Mouse (Mus musculus): ENCODE measurements at regions not wholly inside any gene's neighbourhood (a gene's known extent, or its start where the extent isn't known, plus 50 kb on each side); places are given as distances from the start of the nearest gene placed in this dataset.
A peak's percentile ranks its signal among the peaks of the same experiment; 100 is the strongest.

DNA sequence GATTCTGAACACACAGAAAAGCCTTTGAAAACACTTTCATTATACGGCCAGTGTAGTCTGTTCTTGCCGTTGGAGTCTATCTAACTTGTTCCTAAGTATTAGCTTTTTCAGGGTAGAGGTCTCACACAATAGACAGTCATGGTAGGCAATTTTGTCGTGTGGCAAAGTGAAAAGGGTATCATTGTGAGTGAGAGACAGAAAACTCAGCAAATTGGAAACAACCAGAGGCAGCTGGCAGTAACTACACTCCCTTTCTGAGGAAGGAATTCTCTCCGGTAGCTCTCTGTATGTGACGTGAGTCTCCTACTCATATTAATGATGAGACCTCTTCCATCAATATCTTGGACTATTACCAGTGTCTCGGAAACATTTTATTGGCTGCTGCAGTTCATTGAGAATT is 413.8 kb upstream of the Hnrnpa3 start:
- no peak for DNase-seq

GRCm38 (mm10) chr2:75245662-75246061 is 413.4 kb upstream of the Hnrnpa3 start:
- DNase-seq = no peak

GRCm38 (mm10) chr2:75246082-75246743 is 412.8 kb upstream of the Hnrnpa3 start:
- no peak for DNase-seq

- no peak for DNase-seq
These were observed 410.8 kb upstream of the Hnrnpa3 start for GRCm38 (mm10) chr2:75248251-75248650.

GRCm38 (mm10) chr2:75250507-75250906 is 408.6 kb upstream of the Hnrnpa3 start:
- no peak for DNase-seq

GRCm38 (mm10) chr2:75252829-75253228 is 406.2 kb upstream of the Hnrnpa3 start:
- no peak for DNase-seq

DNA sequence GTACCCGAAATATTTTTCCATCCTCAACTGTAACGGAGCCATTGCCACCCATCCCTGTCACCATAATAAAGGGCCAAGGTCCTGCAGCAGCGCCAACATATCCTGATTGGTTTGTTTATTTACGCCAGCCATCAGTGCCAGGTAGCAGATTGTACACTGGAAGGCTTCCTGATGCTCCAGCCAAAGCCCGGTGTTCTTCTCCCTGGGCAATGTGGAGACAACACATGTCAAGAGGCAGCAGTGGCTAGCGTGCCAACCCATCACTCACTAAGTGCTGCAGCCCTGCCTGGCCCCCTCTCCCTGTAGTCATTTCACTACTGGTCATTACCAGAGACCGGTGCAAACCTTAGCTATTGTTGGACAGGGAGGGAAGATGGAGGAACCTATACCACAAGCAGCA is 393.8 kb upstream of the Hnrnpa3 start:
- DNase-seq = no peak

DNA sequence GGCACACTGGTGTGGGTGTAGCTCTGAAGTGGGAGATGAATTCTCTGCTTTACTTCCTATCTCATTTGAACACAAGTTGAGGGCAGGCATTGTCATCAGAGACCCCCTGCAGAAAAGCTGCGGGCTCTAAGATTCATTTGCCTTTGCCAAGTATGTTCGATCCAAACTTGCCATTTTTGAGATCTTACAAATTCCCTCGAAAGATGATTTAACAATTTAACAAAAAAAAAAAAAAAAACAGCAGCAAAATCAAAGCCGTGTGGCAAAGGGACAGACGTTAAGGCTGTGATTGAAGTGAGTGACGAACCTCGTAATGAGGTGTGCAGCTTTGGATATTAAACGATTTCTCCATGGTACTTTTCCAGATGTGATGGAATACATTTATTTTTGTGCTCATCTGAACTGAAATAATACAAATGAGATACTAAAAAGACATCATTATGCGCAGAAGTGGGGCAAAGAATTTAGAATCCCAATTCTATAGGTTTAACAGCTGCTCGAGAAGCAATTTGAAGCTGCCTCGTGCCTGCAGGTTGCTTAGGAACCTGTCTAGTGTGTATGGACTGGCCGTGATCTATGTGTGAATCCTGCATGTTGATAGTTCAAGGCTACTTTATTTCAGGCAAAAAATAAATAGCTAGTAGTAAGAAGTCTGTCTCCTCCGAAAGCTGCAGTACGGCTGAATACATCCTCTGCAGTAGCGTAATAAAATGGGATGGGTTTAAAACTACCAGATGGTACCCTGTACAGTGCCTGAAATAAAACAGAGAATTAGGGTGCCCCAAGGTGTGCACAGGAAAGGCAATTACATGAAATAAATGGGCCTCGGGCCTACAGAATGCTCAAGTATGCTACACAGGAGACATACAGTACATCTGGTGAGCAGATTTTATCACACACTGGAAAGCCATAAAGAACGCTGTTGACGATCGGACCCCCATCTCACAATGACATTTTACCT is 393.0 kb upstream of the Hnrnpa3 start:
- DNase-seq = no peak

DNA sequence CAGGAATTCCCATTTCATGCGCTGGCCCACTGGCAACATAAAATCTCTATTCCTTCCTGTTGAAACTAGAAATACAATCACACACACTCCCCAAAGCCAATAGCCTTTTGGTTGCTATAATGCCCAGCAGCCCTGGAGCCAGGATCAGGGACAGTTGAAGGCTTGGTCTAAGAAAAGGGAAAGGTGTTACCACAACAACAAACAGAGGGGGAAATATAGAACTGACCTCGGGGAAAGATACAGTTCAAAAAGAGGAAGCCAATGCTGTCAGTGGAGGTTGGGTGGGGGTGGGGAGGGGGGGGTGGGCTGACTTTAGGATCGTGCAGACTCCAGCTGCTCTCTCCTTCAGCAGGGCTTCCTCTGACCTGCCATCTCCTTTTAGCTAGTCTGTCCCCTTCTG is 391.1 kb upstream of the Hnrnpa3 start:
- DNase-seq = no peak

DNA sequence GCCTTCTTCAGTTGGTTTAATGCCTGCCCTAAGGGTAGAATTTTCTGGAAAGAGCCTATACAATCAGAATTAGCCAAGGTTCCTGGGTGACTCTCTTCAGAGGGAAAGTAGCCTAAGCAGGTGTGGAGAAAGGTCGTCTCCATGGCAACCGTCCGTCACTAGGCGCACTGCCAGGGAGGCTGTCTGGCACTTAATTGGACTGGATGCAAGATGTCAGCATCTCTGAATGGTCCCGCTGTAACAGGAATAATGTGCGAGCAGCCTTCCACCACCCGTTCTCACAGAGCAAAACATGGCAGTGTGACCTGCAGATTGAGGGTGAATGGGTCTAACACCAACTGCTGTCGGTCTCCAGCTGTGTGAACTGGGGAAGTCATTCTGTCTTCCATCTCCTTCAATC is 389.6 kb upstream of the Hnrnpa3 start:
- peak; percentile 30 for DNase-seq

- DNase-seq = no peak
These were observed 388.9 kb upstream of the Hnrnpa3 start for GRCm38 (mm10) chr2:75270115-75270514.

- DNase-seq = no peak
These were observed 371.2 kb upstream of the Hnrnpa3 start for GRCm38 (mm10) chr2:75287900-75288299.

GRCm38 (mm10) chr2:75291674-75292073 is 367.4 kb upstream of the Hnrnpa3 start:
- DNase-seq = no peak

GRCm38 (mm10) chr2:75306821-75307220 is 352.2 kb upstream of the Hnrnpa3 start:
- no peak for DNase-seq

- no peak for DNase-seq
These were observed 347.9 kb upstream of the Hnrnpa3 start for GRCm38 (mm10) chr2:75311191-75311590.

GRCm38 (mm10) chr2:75312246-75312645 is 346.8 kb upstream of the Hnrnpa3 start:
- DNase-seq = peak; percentile 27

DNA sequence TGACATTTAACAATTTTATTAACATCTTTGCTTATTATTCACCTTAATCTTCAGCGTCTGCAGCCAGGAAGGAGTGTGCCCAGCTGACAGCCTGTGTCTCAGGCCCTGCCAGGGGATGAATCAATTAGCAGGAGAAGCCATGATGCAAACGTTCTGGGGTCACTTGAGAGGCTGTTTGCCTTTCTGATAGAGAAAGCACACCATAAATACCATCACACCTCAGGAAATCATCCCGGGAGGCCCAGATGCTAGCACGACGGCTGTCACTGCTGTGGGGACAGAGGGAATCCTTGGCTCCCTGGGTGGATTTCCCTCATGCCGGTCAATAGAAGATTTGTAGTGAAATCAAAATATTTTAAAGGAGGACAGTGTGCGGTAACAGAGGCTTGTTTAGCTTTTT is 343.7 kb upstream of the Hnrnpa3 start:
- no peak for DNase-seq

- DNase-seq = no peak
These were observed 340.9 kb upstream of the Hnrnpa3 start for GRCm38 (mm10) chr2:75318190-75318589.

GRCm38 (mm10) chr2:75324146-75324749 is 334.8 kb upstream of the Hnrnpa3 start:
- no peak for DNase-seq

DNA sequence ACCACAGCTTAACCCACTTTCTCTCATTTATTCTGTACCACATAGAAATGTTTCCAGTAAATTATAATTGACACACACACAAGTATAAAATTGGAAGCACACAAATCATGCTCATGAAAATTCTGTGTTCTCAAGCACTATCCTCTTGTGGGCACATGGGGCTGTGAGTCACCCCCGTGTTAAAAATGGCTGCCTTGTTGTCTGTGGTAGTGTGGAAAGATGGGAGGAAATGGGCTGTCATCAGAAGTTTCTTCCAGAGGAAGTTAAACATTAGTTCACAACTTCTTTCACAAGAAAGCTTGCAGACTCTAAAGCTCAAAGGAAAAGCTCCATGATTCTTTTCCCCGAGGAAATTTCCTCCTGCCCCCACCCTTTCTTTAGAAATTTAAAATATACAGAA is 329.5 kb upstream of the Hnrnpa3 start:
- DNase-seq = no peak

GRCm38 (mm10) chr2:75341310-75341709 is 317.8 kb upstream of the Hnrnpa3 start:
- DNase-seq = no peak

GRCm38 (mm10) chr2:75341726-75342280 is 317.3 kb upstream of the Hnrnpa3 start:
- DNase-seq = no peak

GRCm38 (mm10) chr2:75350902-75351301 is 308.2 kb upstream of the Hnrnpa3 start:
- no peak for DNase-seq
